Mouse (Mus musculus): ENCODE measurements at regions not wholly inside any gene's neighbourhood (a gene's known extent, or its start where the extent isn't known, plus 50 kb on each side); places are given as distances from the start of the nearest gene placed in this dataset.

GRCm38 (mm10) chr14:105570156-105570555 is 311.8 kb downstream of the Ndfip2 start:
- TF ChIP-seq CTCF (IDR thresholded peaks at IDR 0.05; ENCODE audit: borderline replicate concordance, insufficient read depth, low read length) (no peak), POLR2A (IDR thresholded peaks at IDR 0.05; ENCODE audit: low read depth, low read length) (no peak)

GRCm38 (mm10) chr14:105565827-105566226 is 307.5 kb downstream of the Ndfip2 start:
- no peaks in the 10 kb centered on the region for H3K4me1 ChIP-seq (ENCODE audit: control insufficient read depth, insufficient read depth, low read length)
- TF ChIP-seq POLR2A (IDR thresholded peaks at IDR 0.05; ENCODE audit: low read depth, low read length) (no peak), CTCF (IDR thresholded peaks at IDR 0.05; ENCODE audit: borderline replicate concordance, insufficient read depth, low read length) (no peak)
- no peak overlapping the region for H3K4me3 ChIP-seq (ENCODE audit: insufficient read depth, low read length)
- H3K27ac ChIP-seq (ENCODE audit: insufficient read depth, low read length): no peak overlapping the region

More at GRCm38 (mm10) chr14:105570156-105570555, 311.8 kb downstream of the Ndfip2 start:
- H3K4me3 ChIP-seq (ENCODE audit: insufficient read depth, low read length): no peak overlapping the region
- no peaks in the 10 kb centered on the region for H3K4me1 ChIP-seq (ENCODE audit: control insufficient read depth, insufficient read depth, low read length)
- no peak overlapping the region for H3K27ac ChIP-seq (ENCODE audit: insufficient read depth, low read length)

GRCm38 (mm10) chr14:105562843-105563242 is 304.5 kb downstream of the Ndfip2 start:
- TF ChIP-seq POLR2A (IDR thresholded peaks at IDR 0.05; ENCODE audit: low read depth, low read length): no peak
- TF ChIP-seq CTCF (IDR thresholded peaks at IDR 0.05; ENCODE audit: borderline replicate concordance, insufficient read depth, low read length): no peak
- Histone ChIP-seq H3K27ac (ENCODE audit: insufficient read depth, low read length) (no peak overlapping the region), H3K4me3 (ENCODE audit: insufficient read depth, low read length) (no peak overlapping the region), H3K4me1 (ENCODE audit: control insufficient read depth, insufficient read depth, low read length) (no peaks in the 10 kb centered on the region)

- Histone ChIP-seq H3K4me3 (ENCODE audit: insufficient read depth, low read length) (no peak overlapping the region), H3K27ac (ENCODE audit: insufficient read depth, low read length) (no peak overlapping the region), H3K4me1 (ENCODE audit: control insufficient read depth, insufficient read depth, low read length) (no peaks in the 10 kb centered on the region)
- TF ChIP-seq POLR2A (IDR thresholded peaks at IDR 0.05; ENCODE audit: low read depth, low read length) (no peak), CTCF (IDR thresholded peaks at IDR 0.05; ENCODE audit: borderline replicate concordance, insufficient read depth, low read length) (no peak)
Observed at GRCm38 (mm10) chr14:105556813-105557212, 298.4 kb downstream of the Ndfip2 start.

GRCm38 (mm10) chr14:105544066-105544465 is 285.7 kb downstream of the Ndfip2 start:
- H3K4me1 ChIP-seq (ENCODE audit: control insufficient read depth, insufficient read depth, low read length): no peaks in the 10 kb centered on the region
- no peak overlapping the region for H3K27ac ChIP-seq (ENCODE audit: insufficient read depth, low read length)
- no peak overlapping the region for H3K4me3 ChIP-seq (ENCODE audit: insufficient read depth, low read length)
- no peak for TF ChIP-seq CTCF (IDR thresholded peaks at IDR 0.05; ENCODE audit: borderline replicate concordance, insufficient read depth, low read length)
- no peak for TF ChIP-seq POLR2A (IDR thresholded peaks at IDR 0.05; ENCODE audit: low read depth, low read length)

- Histone ChIP-seq H3K4me1 (ENCODE audit: control insufficient read depth, insufficient read depth, low read length) (no peaks in the 10 kb centered on the region), H3K27ac (ENCODE audit: insufficient read depth, low read length) (no peak overlapping the region), H3K4me3 (ENCODE audit: insufficient read depth, low read length) (no peak overlapping the region)
- TF ChIP-seq POLR2A (IDR thresholded peaks at IDR 0.05; ENCODE audit: low read depth, low read length) (no peak), CTCF (IDR thresholded peaks at IDR 0.05; ENCODE audit: borderline replicate concordance, insufficient read depth, low read length) (no peak)
Observed at GRCm38 (mm10) chr14:105542486-105543145, 284.2 kb downstream of the Ndfip2 start.

GRCm38 (mm10) chr14:105542090-105542485 is 283.7 kb downstream of the Ndfip2 start:
- Histone ChIP-seq H3K4me1 (ENCODE audit: control insufficient read depth, insufficient read depth, low read length) (no peaks in the 10 kb centered on the region), H3K4me3 (ENCODE audit: insufficient read depth, low read length) (no peak overlapping the region), H3K27ac (ENCODE audit: insufficient read depth, low read length) (no peak overlapping the region)
- TF ChIP-seq POLR2A (IDR thresholded peaks at IDR 0.05; ENCODE audit: low read depth, low read length): no peak
- no peak for TF ChIP-seq CTCF (IDR thresholded peaks at IDR 0.05; ENCODE audit: borderline replicate concordance, insufficient read depth, low read length)

GRCm38 (mm10) chr14:105532168-105532745 is 273.9 kb downstream of the Ndfip2 start:
- Histone ChIP-seq H3K4me1 (ENCODE audit: control insufficient read depth, insufficient read depth, low read length) (no peaks in the 10 kb centered on the region), H3K27ac (ENCODE audit: insufficient read depth, low read length) (no peak overlapping the region)

GRCm38 (mm10) chr14:105528107-105528506 is 269.7 kb downstream of the Ndfip2 start:
- no peak for TF ChIP-seq CTCF (IDR thresholded peaks at IDR 0.05; ENCODE audit: borderline replicate concordance, insufficient read depth, low read length)
- no peak for TF ChIP-seq POLR2A (IDR thresholded peaks at IDR 0.05; ENCODE audit: low read depth, low read length)
- Histone ChIP-seq H3K27ac (ENCODE audit: insufficient read depth, low read length) (no peak overlapping the region), H3K4me1 (ENCODE audit: control insufficient read depth, insufficient read depth, low read length) (no peaks in the 10 kb centered on the region), H3K4me3 (ENCODE audit: insufficient read depth, low read length) (no peak overlapping the region)

More at GRCm38 (mm10) chr14:105532168-105532745, 273.9 kb downstream of the Ndfip2 start:
- no peak overlapping the region for H3K4me3 ChIP-seq (ENCODE audit: insufficient read depth, low read length)
- TF ChIP-seq CTCF (IDR thresholded peaks at IDR 0.05; ENCODE audit: borderline replicate concordance, insufficient read depth, low read length): no peak
- no peak for TF ChIP-seq POLR2A (IDR thresholded peaks at IDR 0.05; ENCODE audit: low read depth, low read length)

GRCm38 (mm10) chr14:105523849-105524248 is 265.5 kb downstream of the Ndfip2 start:
- H3K4me1 ChIP-seq (ENCODE audit: control insufficient read depth, insufficient read depth, low read length): no peaks in the 10 kb centered on the region
- H3K4me3 ChIP-seq (ENCODE audit: insufficient read depth, low read length): no peak overlapping the region
- no peak for TF ChIP-seq CTCF (IDR thresholded peaks at IDR 0.05; ENCODE audit: borderline replicate concordance, insufficient read depth, low read length)
- no peak for TF ChIP-seq POLR2A (IDR thresholded peaks at IDR 0.05; ENCODE audit: low read depth, low read length)
- H3K27ac ChIP-seq (ENCODE audit: insufficient read depth, low read length): no peak overlapping the region

Data from embryonic fibroblast, embryonic 13.5 days (primary cell).